Mouse (Mus musculus): ENCODE results near the gene Nom1. TPM values are rescaled to one million over a fixed set of nuclear protein-coding genes. Genes with fewer than 3 reads are reported as not detected.

Nom1 gene
- polyA plus RNA-seq, 1 experiment: 14.4 TPM

- TF ChIP-seq CTCF (IDR thresholded peaks at IDR 0.05; ENCODE audit: borderline replicate concordance, extremely low read depth, insufficient read depth, insufficient read length) (no peak), POLR2A (IDR thresholded peaks at IDR 0.05; ENCODE audit: borderline replicate concordance, extremely low read depth, insufficient read depth, insufficient read length, poor library complexity, severe bottlenecking) (no peak)
- no peak for DNase-seq (ENCODE audit: low read depth)
These were observed 50.8 kb downstream of the Nom1 start for GRCm38 (mm10) chr5:29484965-29485940.

- TF ChIP-seq POLR2A (IDR thresholded peaks at IDR 0.05; ENCODE audit: borderline replicate concordance, extremely low read depth, insufficient read depth, insufficient read length, poor library complexity, severe bottlenecking) (no peak), CTCF (IDR thresholded peaks at IDR 0.05; ENCODE audit: borderline replicate concordance, extremely low read depth, insufficient read depth, insufficient read length) (no peak)
- DNase-seq (ENCODE audit: low read depth): no peak
These were observed 51.5 kb downstream of the Nom1 start for GRCm38 (mm10) chr5:29485941-29486320.

DNA sequence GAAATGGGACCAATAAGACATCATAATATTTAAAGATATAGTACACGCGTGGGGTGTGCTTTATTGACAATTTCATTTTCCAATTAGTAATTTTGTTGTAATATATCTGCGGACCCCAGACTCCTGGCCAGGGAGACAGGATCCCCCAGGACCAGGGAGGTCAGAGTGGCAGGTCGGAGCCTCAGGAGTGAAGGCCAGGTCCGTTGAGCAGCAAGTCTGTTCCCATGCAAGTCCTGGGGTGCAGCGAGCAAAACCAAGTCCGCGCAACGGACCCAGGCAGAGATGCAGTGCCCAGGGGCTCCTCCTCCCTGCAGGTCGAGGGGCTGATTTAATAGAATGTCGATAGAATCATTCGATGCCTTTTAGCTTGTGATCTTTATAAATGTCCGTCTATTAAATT, 52.9 kb downstream of the Nom1 start:
- DNase-seq (ENCODE audit: low read depth): no peak

DNA sequence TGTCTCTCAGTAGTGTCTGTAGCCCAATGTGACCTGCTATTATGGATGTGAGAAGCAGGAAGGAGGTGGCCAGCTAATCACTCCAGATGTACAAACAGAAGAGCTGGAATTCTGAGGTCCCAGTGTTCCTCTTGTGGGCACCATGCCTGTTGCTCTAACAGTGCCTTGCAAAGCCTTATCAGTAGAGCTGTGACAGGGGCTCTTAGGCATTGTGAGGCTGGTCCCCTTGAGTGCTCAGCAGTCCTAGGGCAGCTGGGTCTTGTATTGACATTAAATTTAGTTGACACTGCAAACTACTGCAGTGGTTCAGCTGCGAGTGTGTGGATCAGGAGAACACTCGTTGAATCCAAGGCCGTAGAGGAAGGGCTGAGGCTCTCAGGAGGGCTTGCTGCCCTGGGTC, 72.5 kb downstream of the Nom1 start:
- DNase-seq (ENCODE audit: low read depth): no peak
- TF ChIP-seq CTCF (IDR thresholded peaks at IDR 0.05; ENCODE audit: borderline replicate concordance, extremely low read depth, insufficient read depth, insufficient read length) (no peak), POLR2A (IDR thresholded peaks at IDR 0.05; ENCODE audit: borderline replicate concordance, extremely low read depth, insufficient read depth, insufficient read length, poor library complexity, severe bottlenecking) (no peak)

More for the DNA sequence above, 52.9 kb downstream of the Nom1 start:
- TF ChIP-seq POLR2A (IDR thresholded peaks at IDR 0.05; ENCODE audit: borderline replicate concordance, extremely low read depth, insufficient read depth, insufficient read length, poor library complexity, severe bottlenecking) (no peak), CTCF (IDR thresholded peaks at IDR 0.05; ENCODE audit: borderline replicate concordance, extremely low read depth, insufficient read depth, insufficient read length) (no peak)

Other genes starting within 250 kb of the Nom1 start
- 16.0 and 16.3 TPM in 2 replicates for gene Rnf32, start 238.7 kb upstream of the Nom1 start, polyA plus RNA-seq (2012; rRNA removed)
- gene Lmbr1, start 56.3 kb upstream of the Nom1 start, polyA plus RNA-seq (2012; rRNA removed): 11.7 and 15.8 TPM in 2 replicates
- 0.04 and 0.14 TPM in 2 replicates for gene Mnx1, start 43.8 kb downstream of the Nom1 start, polyA plus RNA-seq (2012; rRNA removed)
- 38.1 and 43.4 TPM in 2 replicates for gene Ube3c, start 134.6 kb downstream of the Nom1 start, polyA plus RNA-seq (2012; rRNA removed)